Mouse (Mus musculus) layer of hippocampus, adult 9-10 months (tissue): ENCODE measurements around the gene Cdkn2a.

Experiments used
- DNase-seq: peaks from one replicate; pipeline ENCODE4 v3.0.0; 2022; ENCODE audit warnings: low spot score

The Cdkn2a gene

DNA sequence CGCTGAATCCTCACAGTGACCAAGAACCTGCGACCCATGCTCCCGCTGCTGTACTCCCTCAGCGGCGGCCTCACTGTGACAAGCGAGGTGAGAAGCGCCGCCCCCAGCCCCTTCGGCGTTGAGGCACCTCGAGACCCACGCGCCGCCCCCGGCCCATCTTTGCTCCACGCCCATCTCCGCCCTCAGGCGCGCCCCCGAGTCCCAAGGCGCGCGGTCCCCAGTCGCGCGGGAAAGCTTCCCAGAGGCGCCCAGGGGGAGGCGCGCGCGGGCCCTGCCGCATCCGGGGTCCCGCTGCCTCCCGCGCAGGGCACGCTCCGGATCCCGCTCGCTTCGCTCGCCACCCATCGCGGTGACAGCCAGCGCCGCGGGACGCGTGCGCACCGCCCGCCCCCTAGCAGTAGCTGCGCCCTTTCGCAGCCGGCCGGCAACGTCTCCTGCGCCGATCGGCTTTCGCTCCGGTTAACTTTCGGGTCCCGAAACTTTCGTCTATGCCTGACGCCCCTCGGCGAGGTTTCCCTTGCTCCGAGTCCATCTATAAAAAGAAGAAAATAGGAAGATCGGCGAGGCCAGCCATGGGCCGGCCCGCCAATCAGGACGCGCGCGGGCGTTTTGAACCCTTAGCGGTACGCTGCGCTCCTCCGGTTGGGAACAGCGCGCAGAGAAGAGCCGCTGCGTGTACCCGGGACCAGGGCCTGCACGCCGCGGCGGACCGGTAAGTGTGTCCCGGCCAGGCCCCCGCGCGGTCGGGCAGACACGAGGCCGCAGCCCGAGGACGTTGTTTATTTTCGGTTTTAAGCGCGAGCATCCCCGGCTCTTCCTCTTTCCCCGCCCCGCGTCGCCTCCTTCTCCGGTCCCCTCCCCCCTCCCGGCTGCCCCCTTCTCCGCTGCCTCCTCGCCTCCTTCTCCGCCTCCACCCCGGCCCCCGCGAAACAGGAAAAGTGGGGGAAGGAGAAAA is at the start of gene Cdkn2a:
Cdkn2a (minus strand) TSS at position 168 of the 955 bp plus-strand sequence.
- no peak for DNase-seq

- DNase-seq: no peak
These were observed 19.0 kb upstream of the Cdkn2a start for GRCm38 (mm10) chr4:89313461-89313860.

DNA sequence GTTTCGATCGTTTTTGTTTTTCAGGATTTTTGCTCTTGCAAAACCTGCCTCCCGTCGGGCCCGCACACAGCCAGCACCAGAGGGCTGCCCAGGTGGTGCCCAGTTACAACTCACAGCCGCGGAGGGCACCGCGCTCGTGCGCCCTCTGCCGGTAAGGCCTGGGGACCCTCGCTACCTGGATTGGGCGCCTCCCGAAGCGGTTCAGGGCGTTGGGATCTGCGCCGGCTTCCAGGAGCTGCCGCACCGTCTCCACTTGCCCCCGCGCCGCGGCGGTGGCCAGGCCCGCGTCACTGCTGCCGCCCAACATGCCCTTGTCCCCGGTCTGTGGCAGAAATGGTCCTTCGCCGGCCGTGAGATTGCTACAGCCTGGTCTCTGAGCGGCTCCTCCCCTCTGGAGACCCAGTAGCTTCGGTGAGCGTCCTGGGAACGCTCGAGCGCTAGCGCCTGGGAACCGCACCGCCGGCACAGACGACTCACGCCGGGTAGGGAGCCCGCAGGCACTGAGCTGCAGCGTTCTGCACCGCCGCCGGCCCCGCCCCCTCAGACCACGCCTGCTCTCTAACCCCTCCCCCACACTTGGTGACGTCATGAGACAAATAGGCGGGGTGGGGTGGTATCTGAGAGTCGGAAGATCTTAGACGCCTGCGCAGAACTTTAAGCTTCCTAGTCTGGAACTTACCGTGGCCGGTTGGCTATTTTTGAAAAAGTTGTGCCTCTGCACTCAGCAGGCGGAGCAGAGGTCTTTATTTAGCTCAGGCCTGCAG is 16.2 kb upstream of the Cdkn2a start, which contains the start of gene Cdkn2b:
Cdkn2b (minus strand) TSS at position 549 of the 764 bp plus-strand sequence.
- DNase-seq: peak; percentile 71

DNA sequence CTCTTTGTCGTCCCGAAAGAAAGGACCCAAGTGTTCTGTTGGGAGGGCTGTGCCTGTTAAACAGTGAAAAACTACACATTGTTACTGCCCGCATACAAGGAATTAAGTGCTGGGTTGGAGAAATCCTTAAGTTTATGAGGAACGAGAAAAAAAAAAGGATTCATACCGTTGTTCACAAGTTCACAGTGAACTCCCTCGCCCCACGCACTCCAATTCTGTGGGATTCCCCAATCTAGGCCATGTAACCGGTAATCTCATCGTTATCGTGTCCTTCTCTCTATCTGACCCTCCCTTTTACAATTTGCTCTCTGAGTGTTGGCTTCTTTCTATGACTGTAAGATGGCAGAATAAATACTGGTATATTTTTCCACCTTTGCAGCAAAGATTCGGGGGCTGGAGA is 15.5 kb upstream of the Cdkn2a start:
- no peak for DNase-seq

DNA sequence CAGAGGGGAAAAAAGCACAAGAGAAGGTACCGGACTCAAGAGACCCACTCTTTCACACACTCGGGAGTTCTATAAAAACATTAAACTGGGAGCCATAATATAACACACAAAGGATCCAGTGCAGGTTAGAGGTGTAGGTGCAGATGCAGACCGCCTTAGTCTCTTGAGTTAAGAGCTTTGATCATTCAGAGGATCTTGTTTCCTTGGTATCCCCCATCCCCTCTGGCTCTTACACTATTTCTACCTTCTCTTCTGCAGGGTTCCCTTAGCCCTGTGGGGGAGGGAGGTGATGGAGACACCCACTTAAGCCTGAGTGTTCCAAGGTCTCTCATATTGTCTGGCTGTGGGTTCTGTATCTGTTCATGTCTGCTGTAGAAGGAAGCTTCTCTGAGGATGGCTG is 13.5 kb upstream of the Cdkn2a start:
- no peak for DNase-seq

DNA sequence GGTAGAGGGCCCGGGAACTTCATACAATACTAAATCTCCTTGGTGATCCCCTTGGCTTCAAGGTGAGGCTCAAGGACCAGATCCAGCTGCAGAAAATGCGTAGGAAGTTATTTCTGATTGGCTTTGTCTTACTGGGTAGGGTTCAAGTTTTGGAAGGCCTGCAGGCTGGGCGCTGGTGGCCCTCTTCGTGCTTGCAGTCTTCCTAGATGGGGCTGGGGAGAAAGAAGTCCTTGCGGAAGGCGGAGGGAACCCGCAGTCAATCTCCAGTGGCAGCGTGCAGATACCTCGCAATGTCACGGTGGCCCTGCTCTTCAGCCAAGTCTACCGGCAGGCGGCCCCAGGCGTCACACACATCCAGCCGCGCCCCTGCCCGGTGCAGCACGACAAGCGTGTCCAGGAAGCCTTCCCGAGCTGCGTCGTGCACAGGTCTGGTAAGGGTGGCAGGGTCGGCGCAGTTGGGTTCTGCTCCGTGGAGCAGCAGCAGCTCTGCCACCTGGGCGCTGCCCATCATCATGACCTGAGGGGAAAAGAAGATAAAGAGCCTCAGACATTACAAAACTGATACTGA is 12.4 kb upstream of the Cdkn2a start:
- DNase-seq: no peak

DNA sequence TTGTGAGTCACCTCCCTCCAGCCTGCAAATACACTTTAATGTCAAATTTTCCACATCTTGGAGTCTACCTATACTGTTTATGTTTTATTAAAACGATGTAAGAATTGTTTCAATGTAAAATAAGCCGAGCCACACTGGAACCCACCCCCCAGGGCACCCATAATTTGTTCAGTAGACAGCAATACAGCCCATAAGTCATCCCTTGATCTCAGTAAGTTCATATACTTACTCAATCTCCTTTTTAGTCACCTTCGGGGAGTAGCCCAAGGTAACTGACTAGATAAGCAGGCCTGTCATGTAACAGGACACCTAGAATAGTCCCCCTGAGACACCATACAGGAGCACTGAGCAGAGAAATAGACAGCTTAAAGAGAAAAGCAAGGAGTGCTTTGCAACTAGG is 11.2 kb upstream of the Cdkn2a start:
- no peak for DNase-seq

DNA sequence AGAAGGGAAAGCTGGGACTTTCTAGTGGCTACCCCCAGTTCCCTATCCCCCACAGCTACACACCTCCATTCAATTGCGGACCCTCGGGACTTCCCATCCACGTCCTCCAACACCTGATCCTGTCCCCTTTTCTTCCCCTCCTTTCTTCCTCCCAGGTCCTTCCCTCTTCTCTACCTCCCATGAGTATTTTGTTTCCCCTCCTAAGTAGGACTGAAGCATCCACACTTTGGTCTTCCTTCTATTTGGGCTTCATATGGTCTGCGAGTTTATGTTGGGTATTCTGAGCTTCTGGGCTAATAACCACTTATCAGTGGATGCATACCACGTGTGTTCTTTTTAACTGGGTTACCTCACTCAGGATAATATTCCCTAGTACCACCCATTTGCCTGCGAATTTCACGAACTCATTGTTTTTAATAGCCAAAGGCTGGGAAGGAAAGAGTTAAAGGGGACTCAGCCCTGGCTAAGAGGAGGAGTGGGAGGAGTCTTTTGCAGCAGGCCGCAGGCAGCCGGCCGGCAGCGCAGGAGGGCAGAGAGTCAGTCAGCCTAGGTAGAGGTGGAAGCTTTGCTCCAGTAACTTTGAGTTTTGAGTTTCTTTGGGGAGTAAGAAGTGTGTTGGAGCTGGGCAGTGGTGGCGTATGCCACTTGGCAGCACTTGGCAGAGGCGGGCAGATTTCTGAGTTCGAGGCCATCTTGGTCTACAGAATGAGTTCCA is 9.0 kb upstream of the Cdkn2a start:
- no peak for DNase-seq

DNA sequence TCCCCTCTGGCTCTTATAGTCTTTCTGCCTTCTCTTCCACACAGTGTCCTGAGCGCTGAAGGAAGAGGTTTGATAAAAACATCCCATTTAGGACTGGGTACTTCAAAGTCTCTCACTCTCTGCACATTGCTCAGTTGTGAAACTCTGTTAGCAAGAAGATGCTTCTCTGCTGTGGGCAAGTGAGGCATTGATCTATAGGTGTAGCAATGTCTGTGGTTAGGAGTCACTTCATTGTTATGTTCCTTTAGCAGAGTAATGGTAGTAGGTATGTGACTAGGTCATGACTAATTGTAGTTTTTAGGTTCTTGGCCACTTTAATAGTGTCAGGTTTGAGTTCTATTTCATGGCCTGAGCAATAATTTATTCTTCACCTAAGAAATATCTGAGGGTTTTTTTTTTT is 7.7 kb upstream of the Cdkn2a start:
- no peak for DNase-seq

- DNase-seq: no peak
These were observed 5.3 kb upstream of the Cdkn2a start for GRCm38 (mm10) chr4:89299721-89300120.

DNA sequence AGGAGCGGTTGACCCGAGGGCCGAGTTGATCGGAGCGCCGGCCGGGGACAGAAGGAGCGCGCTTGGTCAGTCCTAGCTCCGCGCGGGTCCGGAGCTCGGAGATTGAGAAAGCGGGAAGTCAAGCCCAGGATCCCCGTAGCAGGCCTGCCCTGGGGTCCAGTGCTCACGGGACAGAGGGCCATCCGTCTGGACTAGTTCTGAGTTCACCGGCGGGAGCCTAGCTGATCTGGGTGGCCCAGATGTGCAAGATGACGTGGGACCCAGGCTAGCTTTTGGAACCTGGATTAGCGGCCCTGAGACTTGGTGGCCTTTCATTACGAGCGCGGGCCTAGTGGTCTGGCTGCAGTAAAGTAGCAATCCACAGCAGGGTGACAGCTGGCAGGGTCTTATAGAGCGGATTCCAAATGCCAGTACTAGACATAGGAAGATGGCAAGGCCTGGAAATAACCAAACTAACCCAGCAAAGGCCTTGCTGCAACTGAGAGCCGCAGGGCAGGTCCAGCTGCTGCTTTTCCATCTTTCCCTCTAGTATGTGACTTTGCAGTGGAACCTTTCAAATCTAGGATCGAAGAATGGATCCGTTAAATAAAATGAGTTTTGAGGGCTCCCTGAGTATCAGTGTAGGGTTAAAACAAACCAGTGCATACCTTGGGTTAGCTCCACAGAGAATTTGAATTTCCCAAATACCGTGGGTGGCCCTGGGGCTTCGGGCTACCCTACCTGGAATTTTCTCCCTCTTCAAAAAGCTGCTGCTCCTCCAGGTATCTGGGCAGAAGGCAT is 1.2 kb upstream of the Cdkn2a start:
- DNase-seq: no peak

GRCm38 (mm10) chr4:89294091-89294485 is 365 bp downstream of the Cdkn2a start:
- no peak for DNase-seq

- DNase-seq: no peak
These were observed 937 bp downstream of the Cdkn2a start for GRCm38 (mm10) chr4:89293516-89293915.

DNA sequence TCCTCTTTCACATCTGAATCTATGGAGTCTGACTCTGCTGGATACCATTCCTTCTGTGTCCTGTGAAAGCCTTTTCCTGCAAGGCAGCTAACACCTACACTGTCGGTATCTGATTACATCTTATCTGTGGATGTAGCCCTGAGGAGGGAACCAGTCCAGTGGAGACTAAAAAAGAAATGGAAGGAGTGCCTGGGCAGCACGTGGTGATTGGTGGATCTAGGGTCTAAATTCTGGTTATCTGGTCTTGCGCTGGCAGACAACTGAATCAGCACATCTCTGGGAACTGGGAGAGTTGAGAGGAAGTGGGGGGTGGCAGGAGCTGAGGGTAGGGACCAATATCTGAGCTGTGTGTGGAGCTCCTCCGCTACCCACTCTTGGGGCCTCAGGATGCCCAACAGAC is 5.4 kb downstream of the Cdkn2a start:
- no peak for DNase-seq

DNA sequence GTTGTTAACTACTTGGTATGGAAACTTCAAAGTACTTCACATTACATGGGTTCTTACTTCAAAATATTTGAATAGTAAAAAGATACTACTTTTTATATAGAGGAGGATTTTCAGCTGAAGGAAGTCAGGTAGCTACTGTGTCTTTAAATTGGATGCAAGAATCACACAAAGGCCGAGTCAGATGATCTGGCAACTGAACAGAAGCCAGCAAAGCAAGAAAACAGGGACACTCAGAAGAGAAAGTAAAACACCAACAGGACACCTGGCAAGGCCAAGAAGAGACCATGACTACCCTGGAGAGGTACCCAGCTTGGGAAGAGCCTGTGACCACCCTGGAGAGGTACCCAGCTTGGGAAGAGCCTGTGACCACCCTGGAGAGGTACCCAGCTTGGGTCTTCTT is 7.9 kb downstream of the Cdkn2a start:
- no peak for DNase-seq

- DNase-seq: no peak
These were observed 8.8 kb downstream of the Cdkn2a start for GRCm38 (mm10) chr4:89285688-89286087.

DNA sequence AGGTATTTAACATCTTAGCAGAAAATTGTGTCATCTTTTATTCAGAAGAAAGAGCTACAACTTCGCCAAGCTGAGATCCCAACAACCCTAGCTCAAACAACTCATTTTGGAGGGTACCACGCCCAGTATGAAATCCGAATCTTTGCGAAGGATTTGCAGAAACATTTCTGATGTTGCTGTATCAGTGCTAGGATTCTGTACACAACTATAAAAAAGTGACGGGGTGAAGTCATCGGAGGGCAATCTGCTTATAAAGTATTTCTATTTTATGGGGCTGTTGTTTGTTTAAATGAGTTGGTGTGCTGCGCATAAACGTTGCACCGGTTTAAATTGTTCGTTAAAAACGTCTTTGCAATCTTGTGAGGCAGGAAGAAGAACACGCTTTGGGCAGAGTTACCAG is 11.8 kb downstream of the Cdkn2a start:
- no peak for DNase-seq

- DNase-seq: no peak
These were observed 12.4 kb downstream of the Cdkn2a start for GRCm38 (mm10) chr4:89282036-89282566.

GRCm38 (mm10) chr4:89281236-89281635 is 13.2 kb downstream of the Cdkn2a start:
- no peak for DNase-seq

GRCm38 (mm10) chr4:89279641-89280040 is 14.8 kb downstream of the Cdkn2a start:
- no peak for DNase-seq

DNA sequence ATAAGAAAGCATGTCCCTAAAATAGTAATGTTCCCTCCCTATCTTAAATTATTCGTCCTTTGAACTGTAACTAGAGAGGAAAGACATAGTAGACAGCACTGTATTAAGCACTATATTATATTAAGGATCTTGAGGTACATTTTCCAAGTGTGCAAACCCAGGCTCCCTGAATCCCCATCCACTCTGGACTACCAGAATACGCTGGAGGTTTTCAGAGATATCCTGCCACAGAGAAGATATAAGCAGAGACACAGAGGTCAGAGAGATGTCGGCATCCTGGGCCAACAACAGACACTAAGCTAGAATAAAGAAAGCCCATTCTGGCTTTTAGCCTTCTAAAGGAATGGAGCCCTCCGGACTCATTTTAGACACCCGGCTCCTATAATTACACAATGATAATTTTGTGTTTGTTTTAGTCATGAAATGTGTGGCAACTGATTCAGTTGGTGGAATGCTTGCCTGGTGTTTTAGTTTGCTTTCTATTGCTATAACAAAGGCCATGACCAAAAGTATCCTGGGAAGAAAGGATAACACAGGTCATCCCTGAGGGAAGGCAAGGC is 17.0 kb downstream of the Cdkn2a start:
- no peak for DNase-seq
